Mouse (Mus musculus): Measurements from ENCODE around the gene Tbc1d14.

DNA sequence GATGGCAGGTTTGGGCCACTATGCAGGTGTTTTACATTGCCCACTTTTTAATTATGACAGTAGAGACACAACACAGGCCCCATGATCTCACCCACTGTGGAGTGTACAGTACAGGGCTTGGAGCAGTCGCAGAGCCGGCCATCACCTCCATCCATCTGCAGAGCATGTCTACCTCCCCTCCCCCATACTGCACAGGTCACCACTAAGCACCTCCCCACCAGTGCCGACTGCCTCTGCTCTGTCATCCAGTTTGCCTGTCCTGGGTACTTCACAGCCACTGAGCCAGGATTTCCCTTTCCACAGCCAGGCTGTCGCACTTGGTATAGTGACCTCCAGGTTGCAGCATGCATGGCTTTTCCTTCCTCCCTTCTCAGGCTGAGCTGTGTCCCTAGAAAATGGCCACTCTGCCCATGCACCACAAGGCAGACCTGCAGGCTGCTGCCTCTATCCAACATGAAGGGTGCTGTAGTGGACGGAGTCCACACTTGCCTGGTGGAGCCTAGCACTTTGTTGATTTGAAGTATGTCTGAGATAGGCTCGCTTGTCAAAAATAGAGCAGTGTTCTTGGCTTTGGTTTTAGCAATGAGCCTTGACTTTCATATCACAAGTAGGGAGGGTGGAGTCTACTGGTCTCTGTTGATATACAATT is 143.2 kb downstream of the Tbc1d14 start:
- TF ChIP-seq CTCF (IDR thresholded peaks at IDR 0.05; ENCODE audit: low read depth) (no peak), EP300 (IDR thresholded peaks at IDR 0.05; ENCODE audit: low read depth) (no peak)

All from heart, postnatal 0 days (tissue).